ENCODE assay signal across 16 mouse cellular contexts in genomic region chr7:34877820-34878219, GRCm38 (mm10). TPM values are rescaled to one million over a fixed set of nuclear protein-coding genes. Genes with fewer than 3 reads are reported as not detected.
DNase-seq lines count a peak whose midpoint lies in the region; ATAC-seq and TF ChIP-seq lines count a peak whose summit lies in the region.
"Had no signal": no experiment of that assay in that cellular context is flagged by ENCODE, and none has a peak within 500 bp of the region (broad histone marks: within the 10 kb centered on the region; RNA-seq: fewer than 3 reads in every experiment).

No protein-coding gene starts in this region.

- H3K4me3 ChIP-seq in forebrain, embryonic 14.5 days (ENCODE audit: low read depth, low read length) = no peak overlapping the region
- H3K4me3 ChIP-seq in forebrain, embryonic 16.5 days (replicated peaks; ENCODE audit: low read length) = no peak overlapping the region
- no peak overlapping the region for H3K4me3 ChIP-seq in thymus, adult 2 months (ENCODE audit: control insufficient read depth, insufficient read depth, low read length)
- H3K4me3 ChIP-seq: erythroblast, embryonic 14.5 days; heart, embryonic 12.5 days; left cerebral cortex, adult 2 months; lung, embryonic 15.5 days had no signal

- ATAC-seq in forebrain, embryonic 14.5 days = no peak
- no peak for ATAC-seq in forebrain, embryonic 16.5 days

- no peak overlapping the region for H3K9ac ChIP-seq in forebrain, embryonic 14.5 days (ENCODE audit: low read length)
- H3K9ac ChIP-seq in forebrain, embryonic 16.5 days (replicated peaks; ENCODE audit: low read depth, low read length) = no peak overlapping the region
- H3K9ac ChIP-seq: heart, embryonic 12.5 days; lung, embryonic 15.5 days had no signal

- peak overlapping the region; percentile 0; the same call in 1 of the 2 replicates for H3K27ac ChIP-seq in forebrain, embryonic 14.5 days (ENCODE audit: low read depth, low read length)
- no peak overlapping the region for H3K27ac ChIP-seq in forebrain, embryonic 16.5 days (ENCODE audit: low read length)
- H3K27ac ChIP-seq in thymus, adult 2 months (ENCODE audit: control insufficient read depth, insufficient read depth, low read length) = no peak overlapping the region
- H3K27ac ChIP-seq: left cerebral cortex, adult 2 months; lung, embryonic 15.5 days had no signal

- DNase-seq in forebrain, embryonic 14.5 days (ENCODE audit: low spot score) = peak; percentile 25
- peak; percentile 34 to 60 for DNase-seq in layer of hippocampus, adult 18-20 months (ENCODE audit: low spot score in 2 of 2)
- no peak for DNase-seq in layer of hippocampus, adult 9-10 months (ENCODE audit: low spot score)
- peak; percentile 14 for DNase-seq in testis, postnatal 14 days (ENCODE audit: low spot score)
- DNase-seq in testis, postnatal 10 days (ENCODE audit: low spot score) = no peak
- no peak for DNase-seq in thymus, adult 2 months
- DNase-seq in adrenal gland, postnatal 14 days = no peak
- DNase-seq: cerebellum, adult 11 months; heart, postnatal 4 days; spleen, adult 18-20 months had no signal

- no peak for TF ChIP-seq POLR2A in thymus, adult 2 months (IDR thresholded peaks at IDR 0.05; ENCODE audit: control insufficient read depth, extremely low read depth, insufficient read depth, low read length, poor library complexity)

- no peak for TF ChIP-seq CTCF in thymus, adult 2 months (IDR thresholded peaks at IDR 0.05; ENCODE audit: borderline replicate concordance, control insufficient read depth, extremely low read depth, insufficient read depth, low read length, poor library complexity)

- no peaks in the 10 kb centered on the region for H3K9me3 ChIP-seq in forebrain, embryonic 14.5 days (replicated peaks; ENCODE audit: control insufficient read depth, low read length)
- H3K9me3 ChIP-seq in forebrain, embryonic 16.5 days (ENCODE audit: control insufficient read depth, low read length) = no peaks in the 10 kb centered on the region
- H3K9me3 ChIP-seq: heart, embryonic 12.5 days; lung, embryonic 15.5 days had no signal

- no peaks in the 10 kb centered on the region for H3K27me3 ChIP-seq in forebrain, embryonic 14.5 days (replicated peaks; ENCODE audit: control insufficient read depth, insufficient read depth, low read length)
- H3K27me3 ChIP-seq in forebrain, embryonic 16.5 days (replicated peaks; ENCODE audit: control insufficient read depth, insufficient read depth, low read length) = no peaks in the 10 kb centered on the region
- H3K27me3 ChIP-seq in thymus, adult 2 months (ENCODE audit: control insufficient read depth, insufficient read depth, low read length) = no peaks in the 10 kb centered on the region
- H3K27me3 ChIP-seq: heart, embryonic 12.5 days; lung, embryonic 15.5 days had no signal

- H3K4me2 ChIP-seq in forebrain, embryonic 14.5 days (ENCODE audit: low read length) = no peak overlapping the region
- no peak overlapping the region for H3K4me2 ChIP-seq in forebrain, embryonic 16.5 days (ENCODE audit: low read length)
- H3K4me2 ChIP-seq: heart, embryonic 12.5 days; liver, embryonic 11.5 days; lung, embryonic 15.5 days had no signal

- H3K4me1 ChIP-seq in forebrain, embryonic 14.5 days (ENCODE audit: control insufficient read depth, insufficient read depth, low read length) = no peaks in the 10 kb centered on the region
- H3K4me1 ChIP-seq in forebrain, embryonic 16.5 days (replicated peaks; ENCODE audit: control insufficient read depth, insufficient read depth, low read length) = peaks cover 4% of the 10 kb centered on the region
- H3K4me1 ChIP-seq in thymus, adult 2 months (replicated peaks; ENCODE audit: control insufficient read depth, insufficient read depth, low read length) = no peaks in the 10 kb centered on the region
- H3K4me1 ChIP-seq: heart, embryonic 12.5 days; lung, embryonic 15.5 days had no signal

- no peaks in the 10 kb centered on the region for H3K36me3 ChIP-seq in forebrain, embryonic 14.5 days (ENCODE audit: control insufficient read depth, insufficient read depth, low read length)
- H3K36me3 ChIP-seq in forebrain, embryonic 16.5 days (ENCODE audit: control insufficient read depth, insufficient read depth) = no peaks in the 10 kb centered on the region
- no peaks in the 10 kb centered on the region for H3K36me3 ChIP-seq in thymus, adult 2 months (ENCODE audit: control insufficient read depth, insufficient read depth, low read length)
- H3K36me3 ChIP-seq: heart, embryonic 12.5 days; lung, embryonic 15.5 days had no signal

- WGBS in forebrain, embryonic 14.5 days = 55% methylated on average over 7 of the region's 7 CpGs
- WGBS in forebrain, embryonic 16.5 days = 45% methylated on average over 7 of the region's 7 CpGs
- 86% methylated on average over 7 of the region's 7 CpGs for WGBS in thymus, adult 2 months

RNA-seq across cellular contexts. Expression of gene Pepd, which starts 34.4 kb away (rescaled TPM):
- 61.8 and 64.7 TPM in 2 replicates for polyA plus RNA-seq in forebrain, embryonic 14.5 days (2014; fragmentation: Nextera tagmentation; extraction: Ambion mirVana)
- polyA plus RNA-seq in forebrain, embryonic 16.5 days (2015; fragmentation: Nextera tagmentation; extraction: Ambion mirVana) = 51.8 and 58.0 TPM in 2 replicates
- 10 to 100 TPM; 34.2 to 36.4 TPM for total RNA-seq in layer of hippocampus, adult 18-20 months (2021)
- 77.0 and 87.6 TPM in 2 replicates for polyA plus RNA-seq in thymus, adult 2 months (2012; rRNA removed)
- 52.8 and 53.9 TPM in 2 replicates for total RNA-seq in adrenal gland, postnatal 14 days (2021)

Comparison
In these comparisons a context has a peak if more than half of its experiments do, and no peak if none do; other contexts are left out.
1. DNase-seq: peak in forebrain, embryonic 14.5 days (single experiment), layer of hippocampus, adult 18-20 months (2 of 2) and testis, postnatal 14 days (single experiment); none in layer of hippocampus, adult 9-10 months (single experiment), testis, postnatal 10 days (single experiment), thymus, adult 2 months (single experiment) and adrenal gland, postnatal 14 days (single experiment).